In genomic region chr9:35038922-35039586, GRCm38 (mm10) we compare ENCODE assay signal across 8 mouse cellular contexts.
A peak's percentile ranks its signal among the peaks of the same experiment; 100 is the strongest.
DNase-seq lines count a peak whose midpoint lies in the region; ATAC-seq and TF ChIP-seq lines count a peak whose summit lies in the region.

No protein-coding gene starts in this region.

- peaks cover 7% of the 10 kb centered on the region; the same call in 1 of the 2 replicates for H3K27me3 ChIP-seq in embryonic facial prominence, embryonic 10.5 days (replicated peaks; ENCODE audit: low read depth, poor library complexity, severe bottlenecking)
- H3K27me3 ChIP-seq in intestine, postnatal 0 days (replicated peaks; ENCODE audit: control insufficient read depth, insufficient read depth, low read length), result no peaks in the 10 kb centered on the region

- no peaks in the 10 kb centered on the region for H3K36me3 ChIP-seq in embryonic facial prominence, embryonic 10.5 days (replicated peaks)
- H3K36me3 ChIP-seq in intestine, postnatal 0 days (ENCODE audit: control insufficient read depth, insufficient read depth), result no peaks in the 10 kb centered on the region

- DNase-seq in layer of hippocampus, adult 2 months (ENCODE audit: low spot score in 2 of 2), result no peak
- DNase-seq in layer of hippocampus, postnatal 25 days (ENCODE audit: extremely low spot score in 1 of 2, low spot score in 1 of 2), result no peak
- DNase-seq in embryonic facial prominence, embryonic 10.5 days (ENCODE audit: low spot score), result no peak
- peak; percentile 71 for DNase-seq in lung, postnatal 10 days
- no peak for DNase-seq in cerebellum, postnatal 4 days (ENCODE audit: low spot score in 2 of 2)
- no peak for DNase-seq in retina, embryonic 14.5 days (ENCODE audit: low spot score)
- no peak for DNase-seq in left cerebral cortex, adult 8-10 months (ENCODE audit: low spot score in 2 of 2)

- ATAC-seq in intestine, postnatal 0 days, result no peak

- TF ChIP-seq CTCF in layer of hippocampus, adult 2 months (conservative IDR thresholded peaks at IDR 0.05), result no peak
- no peak for TF ChIP-seq CTCF in intestine, postnatal 0 days (IDR thresholded peaks at IDR 0.05; ENCODE audit: low read depth)

- peaks cover 29% of the 10 kb centered on the region for H3K4me1 ChIP-seq in embryonic facial prominence, embryonic 10.5 days
- no peaks in the 10 kb centered on the region for H3K4me1 ChIP-seq in intestine, postnatal 0 days (replicated peaks; ENCODE audit: control insufficient read depth, insufficient read depth, low read length)

- peak overlapping the region; percentile 25; the same call in 1 of the 2 replicates for H3K27ac ChIP-seq in layer of hippocampus, adult 2 months
- peak overlapping the region; percentile 24 for H3K27ac ChIP-seq in embryonic facial prominence, embryonic 10.5 days (replicated peaks)
- H3K27ac ChIP-seq in intestine, postnatal 0 days (ENCODE audit: low read depth, low read length), result peak overlapping the region; percentile 11; the same call in 1 of the 2 replicates

- H3K4me2 ChIP-seq in intestine, postnatal 0 days (replicated peaks; ENCODE audit: low read depth), result no peak overlapping the region

- no peak overlapping the region for H3K9ac ChIP-seq in intestine, postnatal 0 days (ENCODE audit: low read depth, low read length)

- 73% methylated on average over 7 of the region's 7 CpGs for WGBS in embryonic facial prominence, embryonic 10.5 days
- 51% methylated on average over 7 of the region's 7 CpGs for WGBS in intestine, postnatal 0 days

- H3K4me3 ChIP-seq in layer of hippocampus, adult 2 months, result no peak overlapping the region
- H3K4me3 ChIP-seq in embryonic facial prominence, embryonic 10.5 days, result no peak overlapping the region
- H3K4me3 ChIP-seq in intestine, postnatal 0 days (ENCODE audit: low read depth, low read length), result no peak overlapping the region

- no peaks in the 10 kb centered on the region for H3K9me3 ChIP-seq in embryonic facial prominence, embryonic 10.5 days
- no peaks in the 10 kb centered on the region for H3K9me3 ChIP-seq in intestine, postnatal 0 days (ENCODE audit: control insufficient read depth)
